Mouse (Mus musculus) E14TG2a.4 (cell line): Measurements from ENCODE around the gene Adamts14.

ENCODE experiments used
- CTCF ChIP-seq: conservative IDR thresholded peaks from 2 replicates; pipeline ENCODE4 v1.5.1; 2014; ENCODE audit warnings: low read length
- NANOG ChIP-seq: IDR thresholded peaks from 2 replicates; pipeline ENCODE4 v1.6.1; 2014; ENCODE audit warnings: borderline replicate concordance, low read length, mixed read lengths
- POU5F1 ChIP-seq: IDR thresholded peaks from 2 replicates; pipeline ENCODE4 v1.6.1; 2014; ENCODE audit warnings: low read length, borderline replicate concordance

DNA sequence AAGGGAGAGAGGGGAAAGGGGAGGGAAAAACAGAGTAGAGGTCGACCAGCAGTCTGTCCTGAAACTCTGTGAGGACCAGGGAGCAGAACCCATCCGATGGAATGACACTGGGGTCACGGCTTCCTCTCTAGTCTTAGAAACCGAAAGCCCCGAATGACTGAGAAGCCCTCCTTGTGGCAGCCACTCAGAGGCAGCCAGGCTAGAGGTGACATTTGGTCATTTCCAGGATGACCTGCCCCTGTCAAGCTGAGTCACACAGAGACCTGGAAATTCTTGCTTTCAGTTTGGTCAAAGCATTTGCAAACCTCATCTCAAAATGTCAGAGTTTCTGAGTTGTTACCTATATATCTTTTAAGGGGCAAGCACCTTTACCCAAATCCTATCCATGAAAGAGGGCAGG, 7.9 kb upstream of the Adamts14 start:
- TF ChIP-seq CTCF, result no peak
- TF ChIP-seq POU5F1, result no peak
- no peak for TF ChIP-seq NANOG
